Mouse (Mus musculus): ENCODE results near the gene Cacna1i. TPM values are rescaled to one million over a fixed set of nuclear protein-coding genes. Genes with fewer than 3 reads are reported as not detected.

Gene Cacna1i
- polyA plus RNA-seq, 1 experiment from 2014 or later, result 0.03 TPM

DNA sequence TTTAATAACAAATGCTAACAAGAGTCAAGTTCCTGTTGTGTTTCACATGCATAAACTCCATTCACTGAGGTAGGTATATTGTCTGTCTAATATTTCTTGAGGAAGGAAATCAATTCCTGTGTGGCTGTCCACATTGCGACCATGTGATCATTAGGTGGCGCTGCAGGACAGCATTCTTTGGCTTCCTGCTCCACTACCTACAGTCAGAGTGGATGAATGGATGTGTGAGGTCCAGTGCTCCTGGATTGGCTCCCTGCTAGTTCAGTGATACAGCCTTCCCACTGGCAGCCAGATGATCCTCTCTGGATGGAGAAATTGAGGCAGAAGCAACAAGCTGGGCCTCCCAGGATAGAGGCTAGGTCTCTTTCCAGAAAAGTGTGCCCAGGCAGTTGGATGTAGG lies 20.8 kb upstream of the Cacna1i start:
- in situ Hi-C loops (cut with MboI; ENCODE audit: low pct_unique_long_range_greater_than_20kb), result loop anchor here (5.0 to 25.0 kb wide), 3 partner anchors 431 to 671 kb away; partner anchors contain the start of gene Adsl
- peak; percentile 41 for DNase-seq (ENCODE audit: low read depth, low spot score)
- ATAC-seq, result no peak
- H3K27me3 ChIP-seq, result peaks cover 5% of the 10 kb centered on the region
- ChIA-PET CTCF (interaction anchor here (1.2 to 3.2 kb wide), 2 partner anchors 430 to 439 kb away, joined by 3 to 19 read pairs; no protein-coding TSS in a partner anchor), POLR2A (no interaction called here)
- TF ChIP-seq CTCF (IDR thresholded peaks at IDR 0.05), result peak; percentile 97

DNA sequence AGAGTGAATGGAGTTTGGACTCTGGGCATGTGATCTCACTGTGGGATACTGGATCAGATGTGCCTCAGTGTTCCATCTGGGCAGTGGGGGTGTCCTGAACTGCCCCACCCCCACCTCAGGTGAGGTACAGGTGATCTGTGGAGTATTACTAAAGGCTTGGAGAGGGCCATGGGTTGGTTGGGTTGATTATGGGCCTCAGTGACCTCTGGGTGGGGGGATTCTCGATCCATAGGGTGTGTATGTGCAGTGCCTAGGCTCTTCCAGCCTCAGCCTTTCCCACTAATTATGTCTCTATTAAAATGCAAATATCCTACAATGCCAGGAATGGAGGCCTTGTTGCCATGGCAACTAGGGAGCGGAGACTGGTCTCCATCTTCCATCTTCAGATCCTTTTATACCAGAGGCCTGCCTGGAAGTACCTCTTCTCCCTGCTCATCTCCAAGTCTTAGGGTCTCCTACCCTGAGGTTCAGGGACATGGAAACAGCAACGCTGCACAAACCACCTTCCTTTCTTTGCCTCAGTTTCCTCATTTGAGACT lies 15.1 kb upstream of the Cacna1i start:
- TF ChIP-seq CTCF (IDR thresholded peaks at IDR 0.05), result no peak
- in situ Hi-C loops (cut with MboI; ENCODE audit: low pct_unique_long_range_greater_than_20kb), result loop anchor here (10.0 to 25.0 kb wide), 3 partner anchors 223 to 665 kb away; partner anchors contain the start of gene Adsl
- no peak for ATAC-seq
- ChIA-PET POLR2A (no interaction called here), CTCF (no interaction called here)
- DNase-seq (ENCODE audit: low read depth, low spot score), result no peak
- peaks cover 14% of the 10 kb centered on the region for H3K27me3 ChIP-seq

DNA sequence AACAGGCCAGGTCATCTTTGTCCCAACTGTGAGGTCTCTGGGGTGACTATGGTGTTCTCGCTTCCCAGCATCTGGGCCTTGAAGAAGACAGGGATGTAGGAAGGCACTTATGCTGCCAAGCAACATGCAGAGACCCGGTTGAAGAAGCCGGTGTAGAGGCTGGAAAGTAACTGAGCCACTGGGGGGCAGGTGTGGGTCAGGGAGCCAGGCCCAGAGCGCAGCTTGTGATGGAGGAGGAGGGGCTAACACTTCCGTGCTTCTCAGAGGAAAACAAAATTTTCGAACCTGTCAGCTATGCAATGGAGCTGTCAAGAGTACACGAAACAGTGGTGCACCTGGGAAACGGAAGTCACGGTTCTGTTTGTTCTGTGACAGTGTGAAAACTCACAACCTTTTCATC lies 9.9 kb upstream of the Cacna1i start:
- TF ChIP-seq CTCF (IDR thresholded peaks at IDR 0.05), result no peak
- ChIA-PET CTCF (interaction anchor here (1.6 kb wide), 1 partner anchor 9 kb away, joined by 4 read pairs; no protein-coding TSS in a partner anchor), POLR2A (no interaction called here)
- H3K27me3 ChIP-seq, result peaks cover 21% of the 10 kb centered on the region
- ATAC-seq, result no peak
- in situ Hi-C loops (cut with MboI; ENCODE audit: low pct_unique_long_range_greater_than_20kb), result loop anchor here (10.0 kb wide), 1 partner anchor 218 kb away; no protein-coding TSS in a partner anchor
- DNase-seq (ENCODE audit: low read depth, low spot score), result no peak

DNA sequence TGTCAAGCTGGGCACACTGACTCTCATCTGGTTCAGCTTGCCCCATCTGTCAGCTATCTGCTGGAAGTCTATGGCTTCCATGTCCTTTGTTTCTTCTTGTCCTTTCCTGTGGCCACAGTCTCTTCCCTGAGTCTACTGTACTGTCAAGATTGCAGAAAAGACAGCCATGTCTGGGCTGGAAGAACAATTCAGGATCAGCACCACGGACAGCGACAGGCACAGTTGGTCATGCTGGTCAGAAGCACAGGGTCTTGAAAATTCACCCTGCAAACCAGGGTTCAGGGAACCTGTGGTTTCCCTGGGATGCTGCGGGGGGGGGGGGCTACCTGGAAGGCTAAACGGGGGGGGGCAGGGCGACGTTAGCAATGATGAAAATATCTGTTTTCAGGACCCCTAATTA lies 9.4 kb upstream of the Cacna1i start:
- ChIA-PET CTCF (interaction anchor here (1.6 kb wide), 1 partner anchor 9 kb away, joined by 4 read pairs; no protein-coding TSS in a partner anchor), POLR2A (no interaction called here)
- H3K27me3 ChIP-seq, result peaks cover 24% of the 10 kb centered on the region
- in situ Hi-C loops (cut with MboI; ENCODE audit: low pct_unique_long_range_greater_than_20kb), result loop anchor here (10.0 kb wide), 1 partner anchor 217 kb away; no protein-coding TSS in a partner anchor
- ATAC-seq, result no peak
- TF ChIP-seq CTCF (IDR thresholded peaks at IDR 0.05), result no peak
- DNase-seq (ENCODE audit: low read depth, low spot score), result no peak

DNA sequence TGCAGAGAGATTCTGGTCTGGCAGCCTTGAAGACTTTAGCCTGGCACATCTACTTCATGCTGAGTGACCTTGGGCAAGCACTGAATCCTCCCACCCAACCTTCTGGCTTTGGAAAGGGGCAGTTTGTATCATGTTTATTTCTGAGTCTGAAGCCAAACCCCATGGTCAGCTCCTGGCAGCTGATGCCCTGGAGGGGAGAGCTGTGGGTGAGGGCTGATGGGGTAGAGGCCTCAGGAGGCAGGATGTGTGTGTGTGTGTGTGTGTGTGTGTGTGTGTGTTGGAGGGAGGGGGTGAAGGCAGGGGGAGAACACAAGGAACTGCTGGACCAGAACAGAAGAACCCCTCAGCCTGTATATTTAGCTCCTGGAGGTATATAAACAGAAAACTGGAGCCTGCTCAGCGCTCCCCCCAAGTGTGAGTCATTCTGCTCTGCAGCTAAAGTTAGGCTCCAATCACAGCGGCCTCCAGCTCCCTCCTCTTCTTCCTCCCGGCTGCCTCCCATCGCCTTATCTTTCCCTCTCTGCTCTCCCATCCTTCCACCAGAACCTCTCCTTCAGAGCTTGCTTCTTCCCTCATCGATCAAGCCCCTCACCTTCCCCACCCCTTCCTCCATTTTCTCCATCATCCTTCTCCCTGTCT lies 8.8 kb upstream of the Cacna1i start:
- ChIA-PET POLR2A (no interaction called here), CTCF (interaction anchor here (1.6 kb wide), 1 partner anchor 10 kb away, joined by 4 read pairs; no protein-coding TSS in a partner anchor)
- DNase-seq (ENCODE audit: low read depth, low spot score), result no peak
- TF ChIP-seq CTCF (IDR thresholded peaks at IDR 0.05), result no peak
- peaks cover 24% of the 10 kb centered on the region for H3K27me3 ChIP-seq
- ATAC-seq, result no peak
- in situ Hi-C loops (cut with MboI; ENCODE audit: low pct_unique_long_range_greater_than_20kb), result loop anchor here (10.0 kb wide), 1 partner anchor 217 kb away; no protein-coding TSS in a partner anchor

DNA sequence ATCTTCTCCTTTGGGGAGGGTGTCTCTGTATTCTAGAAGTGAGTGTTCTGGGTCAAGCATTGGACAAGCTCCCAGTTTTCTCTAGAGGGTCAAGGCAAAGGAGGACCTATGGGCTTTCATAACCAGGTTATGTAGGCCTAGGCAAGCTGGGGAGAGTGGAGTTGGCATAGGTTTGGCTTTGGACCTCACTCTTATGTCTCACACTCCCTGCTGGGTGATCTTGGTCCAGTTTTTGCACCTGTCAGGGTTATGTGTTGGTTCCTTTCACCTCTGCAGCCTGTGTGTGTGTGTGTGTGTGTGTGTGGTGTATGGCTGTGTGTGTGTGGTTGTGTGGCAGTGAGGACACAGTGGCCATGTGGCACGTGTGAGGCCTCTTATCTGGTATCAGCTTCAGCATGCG lies 8.0 kb upstream of the Cacna1i start:
- peaks cover 25% of the 10 kb centered on the region for H3K27me3 ChIP-seq
- CTCF ChIA-PET, result no interaction called here
- POLR2A ChIA-PET, result no interaction called here
- no peak for DNase-seq (ENCODE audit: low read depth, low spot score)
- no peak for ATAC-seq
- TF ChIP-seq CTCF (IDR thresholded peaks at IDR 0.05), result no peak
- in situ Hi-C loops (cut with MboI; ENCODE audit: low pct_unique_long_range_greater_than_20kb), result loop anchor here (10.0 kb wide), 1 partner anchor 216 kb away; no protein-coding TSS in a partner anchor

DNA sequence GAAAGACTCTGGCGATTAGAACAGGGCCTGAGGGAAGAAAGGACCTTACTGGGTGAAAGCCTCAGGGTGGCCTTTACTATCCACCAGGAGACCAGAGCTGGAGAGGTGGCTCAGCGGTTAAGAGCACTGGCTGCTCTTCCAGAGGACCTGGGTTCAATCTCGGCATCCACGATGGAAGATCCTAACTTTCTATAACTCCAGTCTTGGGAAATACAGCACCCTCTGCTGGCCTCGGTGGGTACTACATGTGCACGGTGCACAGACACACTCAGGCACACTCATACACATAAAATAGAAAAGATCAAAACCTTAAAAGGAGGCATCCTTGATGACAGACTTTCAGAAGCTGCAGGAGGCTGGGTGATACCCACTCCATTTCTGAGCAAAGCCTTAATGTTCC lies 6.4 kb upstream of the Cacna1i start:
- ATAC-seq (no peak), DNase-seq (ENCODE audit: low read depth, low spot score) (no peak)
- CTCF ChIA-PET, result interaction anchor here (1.4 kb wide), 1 partner anchor 13 kb away, joined by 7 read pairs; no protein-coding TSS in a partner anchor
- in situ Hi-C loops (cut with MboI; ENCODE audit: low pct_unique_long_range_greater_than_20kb), result no loop called here
- peaks cover 37% of the 10 kb centered on the region for H3K27me3 ChIP-seq
- TF ChIP-seq CTCF (IDR thresholded peaks at IDR 0.05), result peak; percentile 85
- POLR2A ChIA-PET, result no interaction called here

DNA sequence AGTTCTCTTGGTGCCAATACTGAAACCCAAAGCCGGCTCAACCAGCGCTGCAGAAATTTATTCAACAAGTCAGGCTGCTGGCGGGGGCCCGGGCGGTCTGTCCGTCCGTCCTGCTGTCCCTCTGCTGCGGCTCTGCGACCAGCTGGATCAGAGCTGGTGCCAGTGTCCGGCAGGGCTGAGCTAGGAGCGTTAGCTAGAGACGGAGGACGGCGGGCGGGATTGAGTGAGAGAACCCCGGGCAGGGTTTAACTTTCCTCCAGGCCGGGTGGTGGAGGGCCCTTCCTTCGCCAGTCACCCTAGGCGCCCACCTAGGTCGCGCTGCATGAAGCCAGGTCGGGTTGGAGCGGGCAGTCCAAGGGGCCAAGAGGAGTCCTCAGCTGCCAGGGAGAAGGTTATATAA lies 998 bp downstream of the Cacna1i start:
- ChIA-PET POLR2A (no interaction called here), CTCF (no interaction called here)
- in situ Hi-C loops (cut with MboI; ENCODE audit: low pct_unique_long_range_greater_than_20kb), result no loop called here
- no peak for TF ChIP-seq CTCF (IDR thresholded peaks at IDR 0.05)
- no peak for ATAC-seq
- DNase-seq (ENCODE audit: low read depth, low spot score), result no peak
- H3K27me3 ChIP-seq, result peaks cover 50% of the 10 kb centered on the region

DNA sequence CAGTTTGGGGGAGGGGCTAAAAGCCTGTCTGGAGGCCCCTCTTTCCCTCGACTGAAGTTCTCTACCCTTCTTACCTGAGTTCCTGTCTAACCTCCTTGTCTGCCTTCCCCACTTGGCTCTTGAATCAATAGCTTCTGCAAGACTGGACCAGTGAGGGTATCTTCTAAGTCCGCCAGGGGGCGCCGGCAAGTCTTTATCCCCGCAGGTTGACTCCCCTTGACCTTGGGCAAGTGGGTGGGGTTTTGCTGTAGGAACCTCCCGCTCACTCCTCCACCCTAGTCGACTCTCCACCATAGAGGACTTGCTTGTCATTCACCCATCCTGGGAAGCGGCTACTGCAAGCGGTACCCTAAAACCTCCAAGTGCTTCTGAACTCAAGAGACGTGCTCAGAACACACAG lies 2.4 kb downstream of the Cacna1i start:
- peak; percentile 88 for TF ChIP-seq CTCF (IDR thresholded peaks at IDR 0.05)
- in situ Hi-C loops (cut with MboI; ENCODE audit: low pct_unique_long_range_greater_than_20kb), result no loop called here
- peaks cover 43% of the 10 kb centered on the region for H3K27me3 ChIP-seq
- ATAC-seq (no peak), DNase-seq (ENCODE audit: low read depth, low spot score) (no peak)
- POLR2A ChIA-PET, result no interaction called here
- CTCF ChIA-PET, result interaction anchor here (1.0 to 1.1 kb wide), 2 partner anchors 404 to 405 kb away, joined by 3 to 4 read pairs; no protein-coding TSS in a partner anchor

DNA sequence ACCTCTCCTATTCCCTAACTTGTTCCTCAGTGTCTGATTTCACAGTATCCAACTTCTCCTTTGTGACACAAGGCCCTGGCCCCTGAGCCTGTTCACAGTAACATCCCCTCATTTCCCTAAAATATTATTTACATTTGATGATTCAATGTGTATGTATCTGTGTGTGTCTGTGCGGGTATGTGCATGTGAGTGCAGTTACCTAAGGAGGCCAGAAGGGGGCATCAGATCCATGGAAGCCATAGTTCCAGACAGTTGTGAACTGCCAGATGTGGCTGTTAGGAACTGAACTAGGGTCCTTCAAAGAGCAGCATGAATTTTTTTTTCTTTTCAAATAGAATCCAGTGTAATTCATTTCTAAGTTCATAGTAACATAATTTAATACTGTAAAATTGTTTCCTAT lies 10.1 kb downstream of the Cacna1i start:
- in situ Hi-C loops (cut with MboI; ENCODE audit: low pct_unique_long_range_greater_than_20kb), result no loop called here
- no peaks in the 10 kb centered on the region for H3K27me3 ChIP-seq
- TF ChIP-seq CTCF (IDR thresholded peaks at IDR 0.05), result no peak
- POLR2A ChIA-PET, result no interaction called here
- ATAC-seq (no peak), DNase-seq (ENCODE audit: low read depth, low spot score) (no peak)
- CTCF ChIA-PET, result no interaction called here

DNA sequence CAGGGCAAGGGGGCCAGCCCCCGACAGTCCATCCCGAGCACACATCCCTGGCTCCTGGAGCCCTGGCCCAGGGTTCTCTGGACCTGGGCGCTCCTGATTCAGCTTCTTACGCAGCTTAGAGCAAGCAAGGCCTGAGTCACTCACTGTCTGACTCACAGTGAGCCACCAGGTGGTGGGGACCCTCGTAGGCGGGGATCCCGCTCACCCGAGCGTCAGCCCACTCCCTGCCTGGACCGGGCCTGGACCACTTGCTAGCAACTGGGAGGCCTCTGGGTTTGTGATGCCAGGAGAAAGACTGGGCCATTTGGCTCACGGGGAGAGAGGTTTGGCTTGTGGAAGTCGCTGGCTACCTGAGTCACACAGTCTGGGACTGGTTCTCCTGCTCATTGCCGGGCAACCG lies 16.7 kb downstream of the Cacna1i start:
- ChIA-PET POLR2A (no interaction called here), CTCF (no interaction called here)
- no peak for TF ChIP-seq CTCF (IDR thresholded peaks at IDR 0.05)
- H3K27me3 ChIP-seq, result peaks cover 6% of the 10 kb centered on the region
- in situ Hi-C loops (cut with MboI; ENCODE audit: low pct_unique_long_range_greater_than_20kb), result no loop called here
- DNase-seq (ENCODE audit: low read depth, low spot score), result no peak
- peak; percentile 17 for ATAC-seq

All from Patski (cell line).